Mouse (Mus musculus) cerebellum, adult 2 months (tissue): ENCODE results near the gene Dnah17.

ENCODE experiments used
- CTCF ChIP-seq: fragments of 200-500 bp; IDR thresholded peaks from 2 replicates; pipeline ENCODE4 v1.5.1; 2011; ENCODE audit warnings: low read depth, mild to moderate bottlenecking, control low read depth, low read length, moderate library complexity, borderline replicate concordance; ENCODE audit not compliant: insufficient read depth
- POLR2A ChIP-seq: fragments of 200-500 bp; IDR thresholded peaks from 2 replicates; pipeline ENCODE4 v1.6.1; 2011; ENCODE audit warnings: low read length, control low read depth, borderline replicate concordance; ENCODE audit not compliant: insufficient read depth

DNA sequence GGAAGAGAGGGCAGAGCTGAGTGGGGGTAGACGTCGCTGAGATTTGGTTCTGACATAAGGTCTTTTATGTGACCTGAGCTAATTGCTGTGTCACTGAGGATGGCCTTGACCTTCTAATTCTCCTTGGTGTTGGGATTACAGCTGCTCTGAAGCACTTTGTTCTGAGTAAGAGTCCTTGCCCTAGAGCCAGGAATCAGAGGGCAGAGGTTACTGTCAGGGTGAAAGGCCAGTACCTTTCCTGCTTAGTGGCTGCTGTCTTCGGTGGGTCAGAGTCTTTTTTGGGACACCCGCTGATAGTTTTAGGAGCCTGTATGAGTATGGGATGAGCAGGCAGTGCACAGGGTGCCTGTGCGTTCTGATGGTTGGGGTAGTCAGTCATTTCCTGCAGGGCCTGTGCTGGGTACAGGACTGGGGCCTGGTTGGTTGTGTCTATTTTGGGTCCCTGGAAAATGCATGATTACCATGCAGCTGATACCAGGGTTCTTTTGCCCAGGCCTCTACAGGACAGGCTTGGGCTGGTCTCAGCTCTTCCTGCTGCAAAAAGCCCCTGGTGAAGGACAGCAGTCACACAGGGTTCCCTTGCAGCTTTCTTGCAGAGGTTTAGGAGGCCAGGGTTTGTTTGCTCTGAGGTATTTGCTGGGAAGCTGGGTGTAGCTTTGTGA lies 122.2 kb downstream of the Dnah17 start:
- TF ChIP-seq POLR2A (no peak), CTCF (no peak)
